Mouse (Mus musculus): ENCODE data around the gene Spryd7.
"Not testable (repeated sequence)": the region's sequence is repeated elsewhere in the genome, so short reads cannot be mapped to it uniquely, and the experiment has no call there.

Gene Spryd7

DNA sequence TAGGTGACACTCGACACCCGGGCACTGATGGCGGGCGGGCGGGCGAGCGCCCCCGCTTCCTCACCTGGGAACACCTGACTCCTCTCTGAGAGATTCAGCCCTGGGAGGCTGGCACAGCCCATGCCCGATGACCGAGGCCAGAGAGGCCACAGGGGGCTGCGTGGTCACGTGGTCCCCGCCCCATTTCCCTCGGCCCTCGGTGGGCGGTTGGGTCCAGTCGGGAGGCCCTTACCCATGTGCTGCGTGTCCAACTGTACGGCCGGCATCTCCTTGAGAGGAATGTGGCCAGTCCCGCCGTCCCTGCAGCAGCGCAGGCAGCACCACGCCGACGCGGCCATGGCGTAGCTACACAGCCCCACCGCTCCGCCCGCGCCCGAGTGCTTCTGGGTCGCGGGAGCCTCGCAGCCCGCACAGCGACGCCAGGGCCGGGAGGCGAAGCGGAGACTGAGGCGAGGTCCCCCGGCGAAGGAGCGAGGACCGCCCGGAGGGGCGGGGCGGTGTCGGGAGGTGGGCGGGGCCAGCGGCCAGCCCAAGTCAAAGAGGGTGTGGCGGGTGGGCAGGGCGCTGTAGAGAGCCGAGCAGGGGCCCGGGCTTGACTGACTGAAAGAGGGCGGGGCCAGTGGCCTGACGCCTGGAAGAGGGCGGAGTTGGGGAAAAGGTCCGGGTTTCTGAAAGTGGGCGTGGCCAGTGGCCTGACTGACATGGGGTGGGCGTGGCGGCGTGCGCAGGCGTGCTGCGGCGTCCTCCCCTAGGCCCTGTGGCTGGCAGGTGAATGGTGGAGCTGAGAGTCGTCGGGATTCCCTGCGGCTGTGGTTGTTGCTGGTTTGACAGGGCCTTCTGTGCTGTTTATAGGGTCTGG, at the start of gene Spryd7:
TSS of gene Spryd7 (minus strand) at position 598 of the 859 bp plus-strand sequence.
- DNase-seq, result peak; percentile 97 to 98

DNA sequence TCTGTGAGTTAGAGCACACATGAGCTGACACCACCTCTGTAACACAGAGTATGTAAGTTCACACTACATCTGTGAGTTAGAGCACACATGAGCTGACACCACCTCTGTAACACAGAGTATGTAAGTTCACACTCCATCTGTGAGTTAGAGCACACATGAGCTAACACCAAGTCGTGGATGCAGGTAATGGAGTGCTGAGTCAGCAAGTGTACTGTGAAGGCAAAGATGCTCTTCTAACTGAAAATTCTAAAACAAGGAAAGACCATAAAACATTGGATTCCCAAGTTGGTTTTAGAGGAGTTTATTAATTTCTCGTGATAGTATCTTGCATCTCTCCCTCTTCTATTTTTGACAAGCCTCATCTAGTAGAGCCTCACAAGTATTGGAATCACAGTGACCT, 49.4 kb upstream of the Spryd7 start:
- DNase-seq, result not testable (repeated sequence)

DNA sequence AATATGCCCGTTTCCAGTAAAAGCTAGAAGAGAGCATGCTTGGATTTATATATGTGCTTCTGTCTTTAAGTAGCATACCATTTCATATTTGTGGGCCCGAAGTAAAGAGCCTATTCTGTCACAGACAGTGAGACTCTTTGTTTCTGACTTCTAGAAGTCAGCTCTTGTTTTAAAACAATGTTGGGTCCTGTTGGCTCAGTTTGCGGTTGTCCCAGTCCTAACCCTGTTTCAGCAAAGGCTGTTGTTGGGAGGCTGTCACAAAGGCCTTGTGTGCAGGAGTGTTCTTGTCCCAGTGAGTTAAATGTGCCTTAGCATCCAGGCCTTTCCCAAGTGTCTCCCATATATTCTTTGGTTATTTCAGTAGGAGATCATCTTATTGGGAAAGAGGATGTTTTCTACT, 47.4 kb upstream of the Spryd7 start:
- DNase-seq, result no peak

DNA sequence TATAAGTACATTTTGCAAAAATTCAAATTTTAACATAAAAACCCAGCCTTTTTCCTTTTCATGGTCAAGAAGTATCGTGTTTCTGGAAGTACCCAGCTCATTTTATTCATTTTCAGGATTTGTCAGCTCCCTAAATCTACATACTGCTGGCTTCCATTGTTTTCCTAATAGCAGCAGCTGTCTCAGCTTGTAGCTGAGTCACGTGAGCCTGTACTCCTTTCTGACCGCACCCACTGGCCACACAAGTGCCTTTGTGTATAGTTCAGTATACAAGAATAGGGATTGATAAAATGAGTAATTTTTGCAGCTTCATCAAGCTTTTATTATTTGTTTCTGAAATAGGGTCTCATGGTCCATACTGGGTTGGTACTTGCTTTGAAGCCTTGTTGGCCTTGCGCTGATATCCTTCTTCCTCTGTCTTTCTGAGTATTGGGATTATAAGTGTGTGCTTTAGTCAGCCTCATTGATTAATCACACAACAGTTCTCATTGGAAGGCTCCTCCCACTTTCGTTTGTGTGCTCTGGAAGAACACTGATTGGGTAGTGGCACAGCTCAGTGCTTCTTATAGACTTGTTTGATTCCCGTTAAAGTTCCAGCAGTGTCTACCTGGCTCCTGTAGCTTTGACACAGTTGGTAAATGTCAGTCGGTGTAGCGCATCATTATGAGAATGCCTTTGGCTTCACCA, 46.5 kb upstream of the Spryd7 start:
- DNase-seq, result no peak

DNA sequence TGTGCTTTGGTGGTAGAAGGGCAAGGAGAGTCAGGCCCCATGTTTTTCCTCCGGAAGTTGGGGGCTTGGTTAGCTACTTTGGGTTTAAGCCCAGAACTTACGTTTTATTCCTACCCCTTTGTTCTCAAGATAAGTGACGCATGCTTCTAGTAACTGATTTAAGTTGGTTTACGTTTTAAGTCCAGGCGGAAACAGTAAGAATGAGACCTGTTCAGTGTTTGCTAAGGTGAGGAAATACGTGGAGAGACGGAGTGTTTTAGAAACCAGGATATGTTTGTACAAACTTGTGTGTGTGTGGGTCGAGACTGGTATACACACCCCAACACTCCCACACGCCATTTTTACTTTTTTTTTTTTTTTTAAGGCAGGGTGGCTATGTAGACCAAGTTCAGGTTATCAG, 44.7 kb upstream of the Spryd7 start:
- DNase-seq, result no peak

DNA sequence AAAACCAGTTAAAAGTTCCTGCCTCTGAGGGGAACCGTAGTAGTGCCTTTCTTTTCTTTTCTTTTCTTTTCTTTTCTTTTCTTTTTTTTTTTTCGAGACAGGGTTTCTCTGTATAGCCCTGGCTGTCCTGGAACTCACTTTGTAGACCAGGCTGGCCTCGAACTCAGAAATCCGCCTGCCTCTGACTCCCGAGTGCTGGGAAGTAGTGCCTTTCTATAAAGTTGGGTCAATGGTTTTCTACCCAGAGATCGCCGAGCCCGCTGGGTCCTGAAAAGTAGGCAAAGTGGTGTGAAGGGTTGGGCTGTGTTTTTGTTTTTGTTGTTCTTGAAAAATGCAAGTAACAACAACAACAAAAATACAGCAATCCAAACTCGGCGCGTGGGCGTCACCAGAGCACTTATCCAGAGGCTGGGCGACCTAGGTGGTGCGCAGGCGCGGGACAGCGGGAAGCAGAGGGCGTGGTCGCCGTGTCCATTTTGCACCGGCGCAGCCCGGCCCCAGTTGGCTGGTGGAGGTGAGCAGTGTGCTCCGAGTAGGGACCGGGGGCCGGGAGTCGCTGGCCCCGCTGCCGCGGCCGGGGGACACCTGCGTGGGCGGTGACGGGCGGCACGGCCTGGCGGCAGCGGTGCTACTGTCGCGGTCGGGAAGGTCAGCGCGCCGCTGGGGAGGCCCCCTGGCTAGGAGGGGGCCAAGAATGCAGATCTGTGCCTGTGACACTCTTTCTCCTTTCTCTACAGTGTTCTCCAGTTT, 42.5 kb upstream of the Spryd7 start:
- DNase-seq, result peak; percentile 78 to 85

DNA sequence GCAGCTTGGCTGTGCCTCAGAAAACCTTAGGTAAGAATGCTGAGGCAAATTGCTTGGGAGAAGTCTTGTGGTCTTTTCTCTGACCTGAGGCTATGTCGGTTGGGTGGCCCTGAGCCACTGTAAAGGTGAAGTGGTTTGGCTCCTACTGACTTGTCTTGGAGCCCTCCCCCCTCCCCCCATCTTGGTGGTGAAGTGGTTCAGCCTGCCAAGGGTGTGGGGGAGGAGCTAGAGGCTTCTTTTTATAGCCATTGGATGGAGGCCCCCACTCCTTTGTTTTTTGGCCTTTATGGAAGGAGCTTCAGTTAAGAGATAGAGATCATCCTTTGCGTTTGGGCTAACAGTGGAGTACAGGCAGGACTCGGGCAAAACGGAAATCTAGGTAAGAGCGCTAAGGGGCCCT, 41.3 kb upstream of the Spryd7 start, which contains the start of gene Trim13:
TSS of gene Trim13 (plus strand) at position 280 of the 400 bp plus-strand sequence.
- no peak for DNase-seq

DNA sequence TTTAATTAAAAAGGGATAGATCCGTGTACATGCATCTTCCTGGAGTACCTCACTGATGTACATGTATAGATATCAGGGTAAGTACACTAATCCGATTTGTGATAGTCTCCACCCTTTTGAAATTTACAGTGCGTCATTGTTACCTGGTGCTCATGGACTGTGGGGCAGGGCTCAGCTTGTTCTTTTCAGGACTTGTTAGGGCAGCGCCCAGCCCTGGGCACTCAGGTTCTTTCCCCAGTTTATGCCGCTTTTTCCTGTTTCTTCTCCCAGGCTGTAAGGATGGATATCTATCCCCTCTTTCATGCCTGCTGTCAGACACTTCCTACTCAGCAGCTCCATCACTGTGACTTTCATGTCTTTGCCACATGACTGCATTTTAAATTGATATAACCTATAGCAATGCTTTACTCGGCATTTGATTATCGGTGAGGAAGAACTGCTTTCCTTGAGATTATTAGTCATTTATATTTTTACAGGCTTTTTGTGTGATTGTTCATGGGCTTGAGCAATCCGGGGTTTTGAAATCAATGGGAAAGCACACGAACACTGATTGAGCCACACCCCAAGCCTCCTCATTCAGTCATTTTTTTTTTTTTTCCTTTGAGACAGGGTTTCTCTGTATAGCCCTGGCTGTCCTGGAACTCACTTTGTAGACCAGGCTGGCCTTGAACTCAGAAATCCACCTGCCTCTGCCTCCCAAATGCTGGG, 40.2 kb upstream of the Spryd7 start:
- DNase-seq, result no peak

DNA sequence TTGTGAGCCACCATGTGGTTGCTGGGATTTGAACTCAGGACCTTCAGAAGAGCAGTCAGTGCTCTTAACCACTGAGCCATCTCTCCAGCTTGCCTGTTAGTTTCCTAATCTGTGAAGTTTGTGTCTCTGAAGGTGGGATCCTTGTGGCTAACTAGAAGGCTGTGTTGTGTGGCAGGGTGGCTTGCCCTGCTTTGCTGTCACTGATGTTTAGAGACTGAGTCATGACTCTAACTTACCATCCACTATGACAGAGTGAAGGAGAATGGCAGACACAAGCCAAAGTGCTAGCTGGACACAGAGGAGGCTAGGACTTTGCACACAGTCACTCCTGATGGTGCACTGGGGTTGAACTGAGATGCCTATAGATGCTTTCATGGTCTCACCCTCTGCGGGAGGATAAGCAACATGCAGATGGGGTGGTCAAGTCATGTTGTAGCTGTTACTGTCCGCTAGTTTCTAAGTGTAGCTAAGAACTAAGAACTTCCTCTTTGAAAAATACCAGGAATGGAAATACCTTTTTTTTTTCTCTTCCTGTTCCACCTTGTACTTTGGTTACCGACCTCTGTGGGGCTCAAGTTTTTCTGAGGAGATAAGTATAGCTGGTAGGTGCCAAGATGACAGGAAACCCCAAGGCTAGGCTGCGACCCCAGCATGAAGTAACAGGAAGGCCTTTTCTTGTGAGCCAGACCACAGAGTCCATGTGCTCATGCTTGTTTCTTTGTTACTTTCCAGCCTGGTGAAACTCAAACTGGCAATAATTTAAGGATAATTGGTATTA, 32.8 kb upstream of the Spryd7 start:
- no peak for DNase-seq

DNA sequence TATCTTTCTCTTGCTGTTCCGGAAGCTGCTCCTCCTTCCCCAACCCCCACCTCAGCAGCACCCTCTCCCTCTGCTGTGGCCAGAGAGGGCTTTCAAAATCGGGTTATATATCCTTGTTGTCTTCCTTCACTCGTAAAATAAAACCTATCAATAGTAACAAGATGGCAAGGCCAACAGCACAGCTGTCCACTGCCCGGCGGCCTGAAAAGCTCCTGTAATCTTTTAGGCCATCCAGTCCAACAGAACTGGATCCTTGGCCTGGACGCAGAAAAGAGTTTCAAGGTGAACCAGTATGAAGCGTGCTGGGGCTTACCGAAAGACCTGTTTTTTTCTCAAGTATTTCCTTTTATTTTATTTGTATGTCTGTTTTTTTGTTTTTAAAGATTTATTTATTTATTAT, 19.3 kb upstream of the Spryd7 start:
- DNase-seq, result no peak

DNA sequence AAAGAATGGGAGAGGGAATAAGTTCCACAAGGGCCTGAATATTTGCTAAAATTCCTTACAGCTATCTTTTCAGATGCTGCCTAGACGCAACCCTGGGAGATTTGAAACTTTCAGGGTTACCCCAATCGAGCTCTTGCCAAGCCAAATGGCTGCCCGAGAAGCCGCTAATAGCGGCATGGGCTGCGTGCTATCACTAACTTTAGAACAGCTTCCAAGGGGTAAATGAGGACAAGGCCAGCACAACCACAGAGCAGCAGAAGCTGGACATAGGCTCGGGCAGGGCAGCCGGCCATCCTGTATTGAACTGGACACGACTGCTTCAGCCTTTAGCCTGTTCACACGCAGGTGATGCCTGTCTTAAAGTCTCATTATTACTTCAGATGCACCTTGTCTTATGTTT, 18.4 kb upstream of the Spryd7 start:
- no peak for DNase-seq

DNA sequence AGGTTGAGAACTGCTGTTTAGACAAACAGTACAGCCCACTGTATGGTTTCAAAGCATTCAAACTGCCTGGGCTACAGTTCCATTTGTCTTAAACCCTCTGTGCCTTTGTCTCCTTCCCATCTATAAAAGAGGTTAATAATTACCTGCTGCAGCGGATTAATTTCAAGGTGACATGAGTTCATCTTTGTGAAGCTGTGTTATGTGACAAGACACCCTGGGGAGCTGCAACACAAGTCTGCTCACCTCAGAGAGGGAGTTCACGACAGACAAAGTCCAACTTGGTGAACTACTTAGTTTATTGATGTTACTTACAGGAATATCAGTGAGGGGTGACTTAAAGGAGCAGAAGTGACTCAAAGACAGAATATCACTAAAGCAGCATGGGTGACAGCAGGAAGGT, 15.4 kb upstream of the Spryd7 start:
- no peak for DNase-seq

DNA sequence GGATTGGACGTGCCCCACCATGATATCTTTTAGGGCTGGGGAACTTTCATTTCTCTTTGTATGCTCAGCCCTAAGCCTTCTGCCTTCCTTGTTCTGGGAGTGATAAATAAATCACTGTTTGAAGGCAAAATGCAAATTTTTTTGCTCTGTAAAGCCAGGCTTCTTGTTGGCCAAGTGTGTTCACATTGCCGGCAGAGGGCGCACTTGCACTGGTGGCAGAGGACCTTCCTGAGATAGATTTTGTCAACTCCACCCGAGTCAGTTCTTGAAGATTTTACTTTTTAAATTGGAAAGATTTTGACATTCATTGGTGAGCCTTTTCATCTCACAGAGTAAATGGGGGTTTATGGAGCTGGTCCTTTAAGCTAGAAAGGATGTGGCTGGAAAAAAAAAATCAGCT, 14.7 kb upstream of the Spryd7 start:
- DNase-seq, result peak; percentile 50 to 53

DNA sequence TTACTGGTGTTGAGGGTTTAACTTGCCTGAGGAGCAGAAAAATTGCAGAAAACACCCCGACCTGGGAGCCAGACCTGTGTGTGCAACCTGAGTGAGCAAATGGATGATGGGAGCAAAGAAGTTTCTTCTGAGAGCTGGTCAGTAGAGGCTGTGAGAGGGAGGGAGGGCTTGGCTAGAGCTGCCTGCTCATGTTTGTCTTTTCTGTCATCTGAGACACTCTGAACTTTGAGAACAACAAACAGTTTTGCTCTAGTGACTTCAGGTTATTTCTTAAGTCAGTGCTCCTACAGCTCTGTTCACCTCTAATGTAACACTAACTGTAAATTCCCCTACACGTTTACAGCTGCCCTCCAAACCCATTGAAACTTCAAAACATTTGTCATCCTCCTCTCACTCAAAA, 12.7 kb upstream of the Spryd7 start:
- no peak for DNase-seq

DNA sequence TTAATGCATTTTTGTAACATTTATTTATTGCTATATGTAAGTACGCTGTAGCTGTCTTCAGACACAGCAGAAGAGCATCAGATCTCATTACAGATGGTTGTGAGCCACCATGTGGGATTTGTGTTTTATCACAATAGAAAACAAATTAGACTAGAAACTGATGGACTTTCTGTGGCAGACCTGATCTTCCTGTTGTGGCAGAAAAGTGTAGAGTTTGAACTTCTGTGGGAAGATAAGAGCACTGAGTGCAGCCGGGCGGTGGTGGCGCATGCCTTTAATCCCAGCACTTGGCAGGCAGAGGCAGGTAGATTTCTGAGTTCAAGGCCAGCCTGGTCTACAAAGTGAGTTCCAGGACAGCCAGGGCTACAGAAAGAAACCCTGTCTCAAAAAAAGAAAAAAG, 9.5 kb upstream of the Spryd7 start:
- not testable (repeated sequence) for DNase-seq

DNA sequence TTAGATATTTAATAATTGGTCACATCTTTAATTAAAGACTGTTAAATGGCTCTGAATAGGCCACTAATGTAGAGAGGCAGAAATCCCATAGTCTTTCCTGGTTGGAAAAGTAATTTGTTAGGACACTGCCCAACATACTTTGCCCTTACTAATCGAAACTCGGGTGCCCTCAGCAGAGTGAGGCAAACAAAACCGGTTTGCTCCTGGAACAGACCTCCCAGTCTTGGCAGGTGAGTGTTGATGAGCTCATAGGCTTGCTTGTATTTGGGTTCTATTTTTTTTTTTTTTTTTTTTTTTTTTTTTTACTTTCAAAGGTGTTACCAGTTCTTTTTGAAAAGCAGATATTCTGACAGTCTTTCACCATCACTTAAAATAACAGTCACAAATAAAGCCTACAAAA, 3.2 kb upstream of the Spryd7 start:
- no peak for DNase-seq

DNA sequence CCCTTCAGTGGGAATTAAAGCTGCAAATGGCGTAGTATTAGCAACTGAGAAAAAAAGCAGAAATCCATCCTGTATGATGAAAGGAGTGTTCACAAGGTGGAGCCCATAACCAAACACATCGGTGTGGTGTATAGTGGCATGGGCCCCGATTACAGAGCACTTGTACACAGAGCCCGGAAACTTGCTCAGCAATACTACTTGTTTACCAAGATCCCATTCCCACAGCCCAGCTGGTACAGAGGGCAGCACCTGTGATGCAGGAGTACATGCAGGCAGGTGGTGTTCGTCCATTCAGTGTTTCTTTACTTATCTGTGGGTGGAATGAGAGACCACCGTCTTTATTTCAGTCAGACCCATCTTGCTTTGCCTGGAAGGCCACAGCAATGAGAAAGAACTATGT, 2.2 kb upstream of the Spryd7 start:
- DNase-seq, result no peak

DNA sequence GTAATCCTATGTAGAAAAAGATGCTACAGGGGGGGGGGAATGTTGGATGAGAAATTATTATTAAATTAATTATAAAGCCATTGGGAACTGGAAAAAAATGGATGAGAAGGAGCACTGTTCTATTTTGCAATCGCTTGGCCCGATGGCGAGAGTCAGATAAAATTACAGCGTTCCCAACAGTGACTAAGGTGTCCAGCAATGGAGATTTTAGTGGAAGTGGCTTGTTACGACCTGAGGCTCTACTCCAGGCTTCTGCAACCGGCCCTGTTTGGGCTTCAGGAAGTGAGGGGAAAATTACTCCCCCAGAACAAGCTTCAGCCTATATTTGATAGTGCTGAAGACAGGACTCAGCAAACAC, 776 bp downstream of the Spryd7 start:
- no peak for DNase-seq

DNA sequence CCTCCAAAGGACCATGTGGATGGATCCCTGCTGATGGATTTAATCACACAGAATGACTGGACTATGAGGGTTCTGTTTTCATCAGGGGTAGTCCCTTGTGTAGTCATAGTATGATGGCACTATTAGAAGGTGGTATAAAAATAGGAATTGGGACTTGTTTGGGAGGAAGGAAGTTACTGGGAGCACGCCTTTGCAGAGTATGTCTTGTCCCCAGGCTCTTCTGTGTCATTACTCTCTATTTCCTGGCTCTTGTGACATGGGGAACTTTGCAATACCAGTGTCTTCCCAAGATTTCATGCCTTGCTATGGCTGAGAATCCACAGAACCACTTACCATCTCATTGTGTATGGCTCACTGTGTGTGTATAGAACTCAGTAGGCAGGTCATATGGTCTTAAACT, 8.1 kb downstream of the Spryd7 start:
- no peak for DNase-seq

DNA sequence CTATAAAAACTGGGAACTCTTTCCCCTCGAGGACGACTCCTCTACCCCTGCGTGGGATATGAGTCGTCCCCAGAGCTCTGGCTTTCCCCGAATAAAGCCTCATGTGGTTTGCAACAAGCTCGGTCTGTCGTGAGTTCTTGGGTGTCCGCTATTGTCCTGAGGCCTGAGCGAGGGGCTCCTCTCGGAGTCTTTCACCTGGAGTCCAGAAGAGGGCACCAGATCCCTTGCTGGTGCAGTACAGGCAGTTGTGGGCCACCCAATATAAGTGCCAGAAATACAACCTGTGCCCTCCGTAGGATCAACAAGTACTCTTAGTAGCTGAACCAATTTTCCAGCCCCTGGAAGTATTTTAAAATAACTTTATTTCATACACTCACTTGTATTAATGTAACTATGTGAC, 18.9 kb downstream of the Spryd7 start:
- DNase-seq, result not testable (repeated sequence)

DNA sequence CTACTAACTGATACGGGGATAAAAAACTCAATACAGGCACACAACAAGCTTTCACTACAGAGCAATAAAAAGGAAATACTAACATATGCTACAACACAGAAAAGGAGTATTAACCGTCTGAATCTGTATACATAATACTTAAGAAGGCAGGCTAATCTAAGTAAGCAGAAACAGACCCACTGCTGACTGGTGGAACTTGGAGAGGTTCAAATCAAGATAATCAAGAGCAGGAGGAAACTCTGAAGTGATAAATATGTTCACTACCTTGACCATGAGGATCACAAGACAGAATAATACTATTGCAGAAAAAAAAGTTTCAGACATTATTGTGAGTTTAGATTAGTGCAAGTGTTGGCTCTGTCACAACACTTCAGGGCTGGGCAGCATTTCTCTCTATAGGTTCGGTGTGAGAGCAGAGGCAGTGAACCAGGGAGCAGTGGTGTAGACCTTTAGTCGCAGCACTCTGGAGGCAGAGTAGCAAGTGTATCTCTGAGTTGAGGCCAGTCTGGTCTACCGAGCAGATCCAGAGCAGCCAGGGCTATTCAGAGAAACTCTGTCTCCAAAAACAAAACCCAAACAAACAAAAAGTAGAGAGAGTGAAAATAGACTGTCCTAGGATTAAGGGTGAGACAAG, 19.9 kb downstream of the Spryd7 start:
- no peak for DNase-seq

DNA sequence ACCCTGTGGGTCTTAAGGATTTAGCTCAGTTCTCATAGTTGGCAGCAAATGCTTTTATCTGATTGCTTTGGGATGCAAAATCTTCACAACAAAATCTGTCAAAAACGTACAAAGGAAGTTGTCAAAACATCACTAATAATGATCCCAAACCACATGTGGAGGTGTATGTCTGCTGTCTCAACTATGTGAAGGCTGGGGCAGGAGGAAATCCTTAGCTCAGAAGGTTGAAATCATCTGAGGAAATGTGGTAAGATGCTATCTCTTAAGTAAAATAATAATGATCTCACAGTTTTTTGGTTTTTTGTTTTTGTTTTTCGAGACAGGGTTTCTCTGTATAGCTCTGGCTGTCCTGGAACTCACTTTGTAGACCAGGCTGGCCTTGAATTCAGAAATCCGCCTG, 20.9 kb downstream of the Spryd7 start:
- DNase-seq, result no peak
